Mouse (Mus musculus) layer of hippocampus, postnatal 10 days (tissue): ENCODE measurements around the gene Sez6l2. TPM values are rescaled to one million over a fixed set of nuclear protein-coding genes. Genes with fewer than 3 reads are reported as not detected.

ENCODE experiments used
- DNase-seq, 2 experiments: peaks; one replicate each; pipeline ENCODE4 v3.0.0; 2021; ENCODE audit warnings: low spot score in 2 of 2
- total RNA-seq, 2 experiments: library from RNA; stranded (reverse); gene quantifications; 2 replicates each; pipeline ENCODE4 v1.2.3; 2021

The Sez6l2 gene
- total RNA-seq, 2 experiments from 2014 or later = 273 to 305 TPM

- DNase-seq = no peak
These were observed 9.4 kb downstream of the Sez6l2 start for GRCm38 (mm10) chr7:126959780-126960179.

- DNase-seq = no peak
These were observed 10.7 kb downstream of the Sez6l2 start for GRCm38 (mm10) chr7:126961095-126961494.

DNA sequence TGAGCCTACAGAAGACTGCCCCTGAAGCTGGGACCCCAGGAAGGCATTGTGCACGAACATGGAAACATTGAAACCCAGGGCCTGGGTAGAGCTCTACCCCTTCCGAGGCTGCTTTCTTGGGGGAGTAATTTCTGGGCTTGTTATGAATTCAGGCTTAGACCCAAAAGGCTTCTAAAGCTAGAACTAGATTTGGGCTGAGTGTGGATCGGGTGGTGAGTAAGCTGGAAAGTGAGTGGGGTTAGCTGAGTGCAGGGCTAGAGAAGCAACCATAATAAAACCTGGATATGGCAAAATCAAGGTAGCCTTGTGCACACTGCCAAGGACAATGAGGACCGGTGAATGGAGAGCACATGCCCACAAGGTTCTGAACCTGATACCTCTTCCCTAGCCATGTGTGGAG lies 11.6 kb downstream of the Sez6l2 start:
- no peak for DNase-seq

DNA sequence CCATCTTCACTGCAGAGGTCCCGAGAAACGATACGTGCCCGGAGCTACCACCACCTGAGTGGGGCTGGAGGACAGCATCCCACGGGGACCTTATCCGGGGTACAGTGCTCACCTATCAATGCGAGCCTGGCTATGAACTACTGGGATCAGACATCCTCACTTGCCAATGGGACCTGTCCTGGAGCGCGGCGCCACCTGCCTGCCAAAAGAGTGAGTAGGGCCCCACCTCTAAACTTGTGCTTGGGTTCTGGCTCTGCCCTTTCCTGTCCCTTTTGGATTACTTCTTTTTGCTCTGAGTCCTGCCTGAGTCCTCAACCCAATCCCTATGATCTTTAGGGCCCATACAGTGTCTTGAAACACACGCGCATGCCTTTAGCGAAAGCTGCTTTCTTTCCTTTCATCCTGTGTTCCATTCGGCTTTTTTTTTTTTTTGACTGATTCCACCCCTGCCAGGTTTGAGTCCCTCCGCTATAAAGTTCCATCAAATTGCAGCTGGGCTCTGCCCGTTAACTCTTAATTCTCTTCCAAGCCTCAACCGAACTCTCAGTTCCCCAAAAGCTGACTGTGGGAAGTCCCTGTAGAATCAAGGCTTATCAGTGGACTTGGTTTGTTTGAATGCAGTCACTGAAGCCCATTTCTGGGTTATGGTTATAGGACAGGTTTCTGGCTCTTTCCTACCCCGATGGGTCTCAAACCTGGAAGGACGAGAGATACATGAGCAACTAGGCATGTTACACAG lies 13.4 kb downstream of the Sez6l2 start:
- peak in 1 of 2 experiments; percentile 44 for DNase-seq

DNA sequence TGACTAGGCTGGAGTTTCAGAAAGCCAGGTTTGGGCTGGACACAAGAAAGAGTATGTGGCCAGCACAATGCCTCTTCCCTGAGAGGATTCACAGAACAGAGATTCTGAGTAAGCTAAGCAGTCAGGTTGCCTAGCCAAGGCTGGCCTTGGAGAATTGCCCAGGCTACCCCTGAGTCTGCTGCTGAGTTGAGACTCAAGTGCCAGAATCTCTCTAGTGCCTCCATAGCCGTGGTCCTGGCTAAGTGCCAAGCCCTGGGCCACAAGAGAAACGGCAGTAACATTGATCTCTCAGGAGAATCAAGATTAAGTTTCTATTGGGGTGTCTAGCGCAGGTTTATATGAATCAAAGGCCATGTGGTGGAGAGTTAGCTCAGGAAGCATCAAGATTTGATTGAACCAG lies 15.2 kb downstream of the Sez6l2 start:
- no peak for DNase-seq

DNA sequence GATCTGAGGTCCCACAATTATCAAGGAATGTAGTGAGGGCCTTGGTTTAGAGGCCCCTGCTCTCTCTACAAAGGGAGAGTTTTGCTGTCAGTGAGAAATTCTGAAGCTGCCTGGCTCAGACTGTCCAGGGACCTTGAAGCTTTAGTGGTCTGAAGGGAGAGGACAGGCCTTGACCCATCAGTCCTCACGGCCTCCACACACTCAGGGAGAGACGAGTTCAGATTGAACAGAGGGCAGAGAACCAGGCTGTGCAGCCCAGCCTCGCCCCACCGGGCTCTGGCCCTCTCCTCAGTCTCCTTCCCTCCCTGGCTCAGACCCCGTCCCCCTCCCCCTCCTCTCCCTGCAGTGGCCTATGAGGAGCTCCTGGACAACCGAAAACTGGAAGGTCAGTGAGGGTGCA lies 17.0 kb downstream of the Sez6l2 start:
- no peak for DNase-seq

DNA sequence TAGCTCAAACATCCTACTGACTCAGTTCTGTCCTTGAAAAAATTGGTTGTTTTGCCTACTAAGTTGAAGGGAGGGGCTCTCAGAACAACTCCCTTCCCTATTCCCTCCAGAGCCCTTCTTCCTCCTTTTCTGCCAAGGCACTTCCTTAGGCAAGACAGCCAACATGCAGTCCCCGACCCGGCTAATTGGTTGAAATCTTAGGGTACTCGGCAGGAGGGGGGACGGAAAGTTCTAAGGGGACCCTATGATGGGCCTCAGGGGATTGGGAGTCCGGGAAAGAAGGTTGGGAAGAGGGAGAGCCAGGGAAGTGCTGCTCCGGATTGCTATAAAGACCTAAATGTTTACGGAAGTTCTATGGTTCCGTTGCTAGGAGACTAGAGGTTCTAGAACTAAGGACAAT lies 25.1 kb downstream of the Sez6l2 start:
- no peak for DNase-seq

DNA sequence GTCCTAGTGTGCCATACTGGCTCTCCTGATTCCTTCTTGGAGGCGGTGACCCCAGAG lies 25.4 kb downstream of the Sez6l2 start, which contains the start of gene Cdipt:
Gene Cdipt, plus strand, starts transcription at position 22 of the 57 bp plus-strand sequence.
- no peak for DNase-seq

DNA sequence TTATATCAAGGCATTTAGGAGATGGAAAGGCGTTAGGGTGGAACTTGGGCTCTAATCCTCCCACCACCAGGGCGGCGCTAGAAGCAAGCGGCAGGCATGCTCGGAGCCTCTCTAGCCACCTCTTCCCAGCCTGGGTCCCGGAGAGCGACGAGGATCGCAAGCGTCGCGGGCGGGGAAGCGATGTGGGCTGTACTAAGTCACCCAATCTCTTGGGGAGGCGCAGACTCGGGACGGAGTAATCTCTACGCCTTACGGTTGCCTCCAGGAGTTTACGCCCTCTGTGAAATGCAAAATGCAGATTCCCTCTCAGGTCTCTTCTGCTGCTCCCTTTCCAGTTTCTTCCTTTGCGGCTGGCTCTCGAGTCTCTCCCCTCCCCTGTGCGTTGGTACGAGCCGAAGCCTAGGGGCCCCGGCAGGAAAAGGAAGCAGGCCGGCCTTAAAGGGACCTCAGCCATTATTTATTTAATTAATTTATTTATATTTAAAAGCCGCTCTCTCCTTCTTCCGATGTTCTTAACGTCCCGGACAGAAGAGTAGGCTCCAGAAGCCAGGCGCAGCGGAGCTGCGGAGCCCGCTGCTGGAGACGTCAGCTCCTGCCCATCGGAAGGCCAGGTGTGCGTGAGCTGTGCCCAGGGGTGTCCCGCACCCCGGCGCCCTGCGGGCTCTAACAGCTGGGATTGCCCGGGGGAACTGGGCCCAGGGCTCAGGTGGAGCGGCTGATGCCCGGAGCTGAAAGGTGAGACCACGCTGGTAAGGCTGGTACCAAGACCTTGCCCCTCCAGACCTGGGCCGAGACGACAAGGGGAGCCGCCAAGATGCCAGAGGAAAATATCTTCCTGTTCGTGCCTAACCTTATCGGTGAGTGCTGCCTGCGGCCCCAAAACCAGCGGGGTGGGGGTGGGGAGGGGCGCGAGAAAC lies 25.8 kb downstream of the Sez6l2 start, which contains the start of gene Cdiptos:
Gene Cdiptos, minus strand, starts transcription at position 149 of the 917 bp plus-strand sequence.
- DNase-seq = peak; percentile 98

DNA sequence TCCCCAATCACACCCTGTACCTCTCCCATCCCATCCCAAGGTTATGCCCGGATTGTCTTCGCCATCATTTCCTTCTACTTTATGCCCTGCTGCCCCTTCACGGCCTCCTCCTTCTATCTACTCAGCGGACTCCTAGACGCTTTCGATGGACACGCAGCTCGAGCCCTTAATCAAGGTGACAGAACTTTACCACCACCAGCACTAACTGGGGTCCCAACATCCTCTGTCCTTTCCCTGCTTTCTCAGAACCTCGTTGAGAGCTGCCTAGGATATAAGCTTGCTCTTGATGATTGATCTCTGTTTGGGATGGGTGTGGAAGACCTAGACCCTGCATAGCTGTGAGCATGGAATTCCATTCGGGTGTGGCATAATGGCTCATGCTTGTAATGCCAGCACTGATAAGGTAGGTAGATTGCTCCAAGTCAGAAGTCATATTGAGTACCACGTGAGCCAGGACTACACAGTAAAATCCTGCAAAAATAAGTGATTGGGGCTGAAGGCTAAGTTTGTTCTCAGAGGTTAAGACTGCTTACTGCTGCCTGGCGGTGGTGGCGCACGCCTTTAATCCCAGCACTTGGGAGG lies 26.6 kb downstream of the Sez6l2 start:
- DNase-seq = no peak

DNA sequence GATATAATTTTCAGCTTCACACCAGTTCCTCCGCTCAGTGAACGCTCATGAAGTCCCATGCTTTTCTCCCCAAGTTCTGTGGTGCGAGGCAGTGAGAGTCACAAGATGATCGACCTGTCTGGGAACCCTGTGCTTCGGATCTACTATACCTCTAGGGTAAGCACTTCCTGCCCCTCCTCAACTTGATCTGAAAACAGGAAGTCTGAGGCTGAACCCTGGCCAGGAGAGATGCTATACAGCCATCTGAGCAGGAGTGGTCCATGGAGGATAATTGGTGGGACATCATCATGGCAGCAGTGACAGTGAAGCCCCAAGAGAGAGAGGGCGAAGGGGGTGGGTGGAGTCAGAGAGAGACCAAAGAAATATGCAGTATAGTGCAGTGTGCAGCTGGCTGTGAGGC lies 28.5 kb downstream of the Sez6l2 start:
- DNase-seq = no peak

GRCm38 (mm10) chr7:126981601-126982000 lies 31.2 kb downstream of the Sez6l2 start:
- no peak for DNase-seq

DNA sequence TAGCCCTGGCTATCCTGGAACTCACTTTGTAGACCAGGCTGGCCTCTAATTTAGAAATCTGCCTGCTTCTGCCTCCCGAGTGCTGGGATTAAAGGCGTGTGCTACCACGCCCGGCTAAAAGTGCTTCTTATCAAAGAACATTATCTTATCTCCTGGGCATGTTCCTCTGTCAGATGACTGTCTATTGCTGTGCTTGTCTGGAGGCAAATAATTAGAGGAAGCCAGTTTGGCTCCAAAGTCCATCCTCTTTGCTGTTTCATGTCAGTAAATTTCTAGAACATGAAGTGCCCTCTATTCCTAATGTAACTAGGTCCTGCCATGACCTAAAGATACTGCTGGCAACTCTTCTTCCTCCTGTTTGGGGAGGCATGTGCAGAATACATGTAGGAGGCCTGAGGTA lies 31.7 kb downstream of the Sez6l2 start:
- DNase-seq = no peak

GRCm38 (mm10) chr7:126983113-126983512 lies 32.8 kb downstream of the Sez6l2 start:
- DNase-seq = no peak

GRCm38 (mm10) chr7:126984667-126985444 lies 34.5 kb downstream of the Sez6l2 start:
- no peak for DNase-seq

- peak; percentile 29 to 46 for DNase-seq
These were observed 36.0 kb downstream of the Sez6l2 start for GRCm38 (mm10) chr7:126986319-126986718.

DNA sequence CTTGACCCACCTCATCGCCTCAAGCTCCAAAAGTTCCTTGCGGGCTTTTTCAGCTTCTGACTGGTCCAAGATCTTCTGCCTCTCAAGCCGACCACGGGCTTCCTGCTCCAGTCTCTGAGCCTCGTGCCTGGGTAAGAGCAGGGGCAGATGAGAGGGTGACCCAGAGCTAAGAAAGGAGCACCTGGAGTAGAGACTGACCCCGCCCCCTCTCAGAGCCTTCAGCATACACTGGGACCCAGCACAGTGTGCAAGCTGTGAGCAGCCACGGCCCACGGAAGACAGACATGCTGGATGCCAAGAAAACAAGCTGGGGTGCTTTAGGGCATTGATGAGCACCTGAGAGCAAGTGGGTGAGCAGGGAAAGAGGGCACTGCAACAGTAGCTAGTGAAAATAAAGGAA lies 38.5 kb downstream of the Sez6l2 start:
- no peak for DNase-seq

DNA sequence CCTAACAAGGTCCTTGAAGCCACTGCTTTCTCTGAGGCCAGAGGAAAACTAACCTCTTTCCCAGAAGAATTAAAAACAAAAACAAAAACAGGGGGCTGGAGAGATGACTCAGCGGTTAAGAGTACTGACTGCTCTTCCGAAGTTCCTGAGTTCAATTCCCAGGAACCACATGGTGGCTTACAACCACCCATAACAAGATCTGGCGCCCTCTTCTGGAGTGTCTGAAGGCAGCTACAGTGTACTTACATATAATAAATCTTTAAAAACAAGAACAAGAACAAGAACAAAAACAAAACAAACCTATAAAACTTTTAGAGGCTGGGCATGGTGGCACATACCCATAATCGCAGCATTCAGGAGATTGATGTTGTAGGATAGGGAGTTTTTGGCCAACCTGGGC lies 46.1 kb downstream of the Sez6l2 start:
- DNase-seq = no peak

GRCm38 (mm10) chr7:126999568-126999967 lies 49.2 kb downstream of the Sez6l2 start:
- DNase-seq = no peak

- DNase-seq = no peak
These were observed 53.3 kb downstream of the Sez6l2 start for GRCm38 (mm10) chr7:127003620-127004019.

- DNase-seq = no peak
These were observed 53.9 kb downstream of the Sez6l2 start for GRCm38 (mm10) chr7:127004122-127004875.
